Mouse (Mus musculus) intestine, embryonic 16.5 days (tissue): ENCODE results near the gene Gm42420. TPM values are rescaled to one million over a fixed set of nuclear protein-coding genes. Genes with fewer than 3 reads are reported as not detected.

ENCODE experiments used
- ATAC-seq: fragments of 200-750 bp; cut with Nextera tagmentation; 2 replicates; pipeline ENCODE4 v1.8.0; 2017; ENCODE audit warnings: moderate TSS enrichment, moderate library complexity
- H3K27ac ChIP-seq: fragments of 300-500 bp; sonication (generic); 2 replicates; pipeline ENCODE4 v1.5.1; 2014; ENCODE audit warnings: mild to moderate bottlenecking, low read length
- H3K27me3 ChIP-seq: fragments of 300-500 bp; sonication (generic); replicated peaks from 2 replicates; pipeline ENCODE4 v1.6.1; 2014; ENCODE audit warnings: low read length, control low read depth, mixed read lengths; ENCODE audit not compliant: control insufficient read depth, insufficient read depth
- H3K36me3 ChIP-seq: fragments of 300-500 bp; sonication (generic); 2 replicates; pipeline ENCODE4 v1.6.1; 2014; ENCODE audit warnings: low read length, control low read depth; ENCODE audit not compliant: control insufficient read depth, insufficient read depth
- H3K4me1 ChIP-seq: fragments of 300-500 bp; sonication (generic); 2 replicates; pipeline ENCODE4 v1.6.1; 2014; ENCODE audit warnings: low read length, control low read depth, mixed read lengths; ENCODE audit not compliant: control insufficient read depth, insufficient read depth
- H3K4me2 ChIP-seq: fragments of 300-500 bp; sonication (generic); 2 replicates; pipeline ENCODE4 v1.6.1; 2014; ENCODE audit warnings: low read depth, low read length, control low read depth
- H3K4me3 ChIP-seq: fragments of 300-500 bp; sonication (generic); 2 replicates; pipeline ENCODE4 v1.5.1; 2014; ENCODE audit warnings: mild to moderate bottlenecking, low read length
- H3K9ac ChIP-seq: fragments of 300-500 bp; sonication (generic); 2 replicates; pipeline ENCODE4 v1.6.1; 2014; ENCODE audit warnings: low read depth, low read length
- H3K9me3 ChIP-seq: fragments of 300-500 bp; sonication (generic); 2 replicates; pipeline ENCODE4 v1.6.1; 2016; ENCODE audit warnings: low read length, control low read depth; ENCODE audit not compliant: control insufficient read depth
- WGBS: fragments of 180-500 bp; shearing (Covaris S2); extraction: QIAGEN DNeasy Blood & Tissue Kit; methylation state at CpG from one replicate; pipeline ENCODE4 v1.1.7; 2014; 5-methylcytosine and 5-hydroxymethylcytosine counted together
- polyA plus RNA-seq: library from polyadenylated mRNA; unstranded; fragments of >200 nt; fragmentation: Nextera tagmentation; extraction: Ambion mirVana; gene quantifications from 2 replicates; pipeline ENCODE4 v1.2.1, GENCODE M21; 2015

Gene Gm42420
- polyA plus RNA-seq, 1 experiment from 2014 or later, result 2.1 TPM

DNA sequence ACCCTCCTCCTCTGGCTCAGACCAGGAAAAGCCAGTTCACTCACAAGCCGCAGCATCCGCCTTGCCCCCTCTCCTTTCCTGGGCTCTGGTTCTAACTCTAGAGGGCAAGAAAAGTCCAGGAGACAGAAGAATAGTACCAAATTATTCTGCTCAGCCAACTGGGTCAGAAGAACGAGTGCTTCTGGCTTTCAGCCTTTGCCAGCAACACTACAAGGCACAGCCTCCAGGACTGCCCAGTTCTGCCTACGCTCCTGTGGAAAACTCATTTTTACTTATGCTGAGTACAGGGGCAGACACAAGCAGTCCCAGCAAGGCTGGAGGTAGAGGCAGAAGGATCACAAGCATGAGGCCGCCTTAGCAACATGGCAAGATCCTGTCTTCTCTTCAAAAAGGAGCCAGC is 37.5 kb upstream of the Gm42420 start:
- H3K4me3 ChIP-seq, result no peak overlapping the region
- H3K27ac ChIP-seq, result no peak overlapping the region
- H3K9me3 ChIP-seq, result no peaks in the 10 kb centered on the region
- H3K9ac ChIP-seq, result no peak overlapping the region
- no peaks in the 10 kb centered on the region for H3K36me3 ChIP-seq
- H3K4me1 ChIP-seq, result peaks cover 15% of the 10 kb centered on the region
- no peak for ATAC-seq
- H3K4me2 ChIP-seq, result no peak overlapping the region
- 70% methylated on average over 5 of the region's 5 CpGs for WGBS
- no peaks in the 10 kb centered on the region for H3K27me3 ChIP-seq

- Histone ChIP-seq H3K9ac (no peak overlapping the region), H3K4me1 (peaks cover 15% of the 10 kb centered on the region), H3K36me3 (no peaks in the 10 kb centered on the region), H3K27ac (no peak overlapping the region), H3K27me3 (no peaks in the 10 kb centered on the region), H3K4me3 (no peak overlapping the region), H3K9me3 (no peaks in the 10 kb centered on the region), H3K4me2 (no peak overlapping the region)
- no peak for ATAC-seq
- 61% methylated on average over 8 of the region's 8 CpGs for WGBS
Observed at GRCm38 (mm10) chr6:39551981-39552636, 33.4 kb upstream of the Gm42420 start.

DNA sequence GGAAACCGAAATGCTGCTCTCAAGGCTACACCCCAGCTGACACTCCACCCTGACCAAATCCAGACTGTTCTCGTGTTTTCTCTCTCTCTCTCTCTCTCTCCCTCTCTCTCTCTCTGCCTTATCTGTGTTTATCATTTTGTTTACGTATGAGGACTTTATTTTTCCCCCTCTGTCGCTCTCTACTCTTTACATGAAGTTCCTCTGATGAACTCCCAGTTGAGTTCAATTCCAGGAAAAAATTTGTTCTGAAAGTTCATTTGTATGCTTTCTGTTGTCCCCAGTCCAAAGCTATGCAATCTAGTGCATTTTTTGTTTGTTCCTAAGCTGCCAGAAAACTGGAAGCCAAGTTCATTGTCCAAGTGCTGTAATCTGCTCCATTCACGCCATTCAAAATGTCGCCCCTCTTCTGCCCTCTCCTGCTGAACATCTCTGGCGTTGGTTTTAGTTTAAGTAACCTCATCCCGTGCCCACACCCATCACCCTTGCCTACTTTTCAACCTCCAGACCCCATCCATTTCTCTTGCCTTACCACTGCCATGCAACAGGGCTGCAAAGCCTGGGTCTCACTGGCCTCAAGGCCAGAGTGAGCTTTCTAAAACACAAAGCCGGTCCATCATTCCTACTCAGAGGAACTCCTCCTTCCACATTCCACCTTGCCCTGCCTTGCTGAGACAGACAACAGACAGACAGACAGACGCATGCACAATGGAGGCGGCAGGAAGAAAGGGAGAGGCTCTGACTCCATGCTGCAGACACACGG is 30.5 kb upstream of the Gm42420 start:
- Histone ChIP-seq H3K4me3 (no peak overlapping the region), H3K27ac (peak overlapping the region; percentile 17; the same call in 1 of the 2 replicates), H3K27me3 (no peaks in the 10 kb centered on the region), H3K9ac (no peak overlapping the region), H3K4me1 (peaks cover 31% of the 10 kb centered on the region), H3K36me3 (no peaks in the 10 kb centered on the region), H3K4me2 (no peak overlapping the region), H3K9me3 (no peaks in the 10 kb centered on the region)
- 61% methylated on average over 12 of the region's 12 CpGs for WGBS
- no peak for ATAC-seq

DNA sequence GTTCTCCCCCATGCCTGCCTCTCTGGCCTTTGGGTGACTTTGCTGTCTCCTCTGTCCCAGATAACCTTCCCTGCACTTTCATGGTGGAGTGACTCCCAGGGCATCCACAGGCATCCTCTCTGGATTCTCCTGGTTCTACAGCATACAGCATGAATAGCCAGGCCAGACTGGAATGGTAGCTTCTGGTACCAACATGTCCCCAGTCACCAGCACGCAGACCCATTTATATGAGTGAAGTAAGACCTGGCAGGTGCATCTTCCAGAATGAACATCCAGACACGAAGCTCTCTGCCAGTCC is 30.0 kb upstream of the Gm42420 start:
- Histone ChIP-seq H3K27me3 (no peaks in the 10 kb centered on the region), H3K4me2 (no peak overlapping the region), H3K36me3 (no peaks in the 10 kb centered on the region), H3K4me3 (no peak overlapping the region), H3K9ac (no peak overlapping the region), H3K27ac (no peak overlapping the region), H3K9me3 (no peaks in the 10 kb centered on the region), H3K4me1 (peaks cover 31% of the 10 kb centered on the region)
- WGBS, result 68% methylated on average over 2 of the region's 2 CpGs
- no peak for ATAC-seq

DNA sequence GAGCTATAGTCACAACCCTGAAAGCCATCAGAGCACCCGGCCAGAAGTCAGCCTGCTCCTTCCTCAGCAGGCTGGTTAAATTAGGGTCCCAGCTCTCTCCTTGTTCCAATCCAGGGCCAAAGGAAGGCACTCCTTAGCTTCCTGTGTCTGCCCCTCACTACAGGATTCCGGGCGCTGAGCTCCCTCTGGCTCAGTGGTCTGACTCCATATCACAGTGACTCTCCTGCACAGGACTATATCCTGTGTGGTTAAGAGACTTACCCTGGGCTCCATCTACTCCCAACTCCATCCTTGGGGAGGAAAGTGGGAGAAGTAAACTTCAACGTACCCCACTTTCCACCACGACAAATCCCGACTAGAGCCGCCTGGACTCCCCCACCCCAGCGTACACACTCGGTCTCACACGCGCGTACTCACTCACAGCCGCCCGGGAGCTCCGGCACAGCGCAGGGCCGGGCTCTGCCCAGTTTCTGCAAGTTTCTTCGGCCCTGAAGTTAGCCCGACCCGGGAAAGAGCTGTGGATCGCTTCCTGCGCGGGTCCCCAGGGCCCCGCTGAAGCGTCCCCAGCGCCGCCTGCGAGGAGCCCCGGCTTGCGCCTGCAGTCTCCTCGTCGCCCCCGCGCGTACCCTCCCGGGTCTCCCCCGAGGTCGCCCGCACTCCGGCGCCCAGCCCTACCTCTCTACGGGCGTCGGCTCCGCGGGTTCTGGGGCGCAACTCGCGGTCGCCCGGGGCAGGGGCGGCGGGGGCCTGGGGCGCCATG is 28.5 kb upstream of the Gm42420 start:
- peak; percentile 70 for ATAC-seq
- H3K9me3 ChIP-seq, result no peaks in the 10 kb centered on the region
- peaks cover 31% of the 10 kb centered on the region for H3K4me1 ChIP-seq
- WGBS, result under 1% methylated on average over 54 of the region's 54 CpGs
- peak overlapping the region; percentile 86 for H3K27ac ChIP-seq
- H3K4me2 ChIP-seq, result peak overlapping the region; percentile 84
- no peaks in the 10 kb centered on the region for H3K36me3 ChIP-seq
- H3K27me3 ChIP-seq, result no peaks in the 10 kb centered on the region
- H3K9ac ChIP-seq, result peak overlapping the region; percentile 89
- peak overlapping the region; percentile 79 for H3K4me3 ChIP-seq

GRCm38 (mm10) chr6:39557723-39558261 is 27.8 kb upstream of the Gm42420 start, which contains the start of gene Dennd2a:
Dennd2a (minus strand) TSS chr6:39557867.
- Histone ChIP-seq H3K4me3 (peak within 1 kb of the TSS; percentile 79), H3K4me1 (peaks cover 30% of the 10 kb centered on the region), H3K36me3 (no peaks in the 10 kb centered on the region), H3K4me2 (peak within 1 kb of the TSS; percentile 84), H3K9ac (peak within 1 kb of the TSS; percentile 89), H3K27ac (peak within 1 kb of the TSS; percentile 86), H3K27me3 (no peaks in the 10 kb centered on the region), H3K9me3 (no peaks in the 10 kb centered on the region)
- peak; percentile 91 for ATAC-seq
- WGBS, result under 1% methylated on average over 50 of the region's 50 CpGs

DNA sequence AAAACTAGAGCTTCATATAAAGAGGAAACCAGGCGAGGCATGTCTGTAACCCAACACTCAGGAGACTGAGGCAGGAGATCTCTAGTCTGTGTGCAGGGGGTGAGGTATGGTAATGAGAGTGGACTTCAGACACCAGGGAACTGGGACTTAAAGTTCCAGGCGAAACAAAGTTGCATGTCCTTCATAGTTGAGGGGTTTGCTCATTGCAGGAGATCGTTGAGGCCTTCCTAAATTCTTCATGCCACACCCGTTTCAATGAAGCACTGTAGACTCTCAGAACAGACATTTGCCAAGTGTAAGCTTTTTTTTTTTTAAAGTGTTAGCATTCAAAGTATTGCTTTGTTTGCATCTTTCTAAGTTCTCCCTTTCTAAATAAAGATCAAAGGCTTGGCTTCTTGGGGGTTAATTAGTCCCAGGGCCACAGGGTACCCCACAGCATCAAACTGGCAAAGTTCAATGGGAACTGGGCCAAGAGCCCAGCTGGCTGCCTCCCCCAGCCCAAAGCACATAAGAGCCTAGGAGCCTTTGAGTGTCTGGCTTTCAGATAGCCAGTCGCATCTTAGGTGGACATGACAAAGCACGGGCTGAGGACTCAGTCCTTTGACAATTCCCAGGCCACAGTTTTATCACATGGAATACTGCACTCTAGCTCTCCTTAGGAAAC is 26.1 kb upstream of the Gm42420 start:
- 51% methylated on average over 6 of the region's 6 CpGs for WGBS
- Histone ChIP-seq H3K27ac (no peak overlapping the region), H3K4me2 (no peak overlapping the region), H3K27me3 (no peaks in the 10 kb centered on the region), H3K4me1 (peaks cover 30% of the 10 kb centered on the region), H3K36me3 (no peaks in the 10 kb centered on the region), H3K9ac (no peak overlapping the region), H3K4me3 (no peak overlapping the region), H3K9me3 (no peaks in the 10 kb centered on the region)
- no peak for ATAC-seq

- ATAC-seq, result peak; percentile 66
- Histone ChIP-seq H3K27me3 (no peaks in the 10 kb centered on the region), H3K27ac (no peak overlapping the region), H3K9me3 (no peaks in the 10 kb centered on the region), H3K36me3 (no peaks in the 10 kb centered on the region), H3K4me2 (peak overlapping the region; percentile 47), H3K9ac (no peak overlapping the region), H3K4me3 (peak overlapping the region; percentile 24; the same call in 1 of the 2 replicates), H3K4me1 (peaks cover 21% of the 10 kb centered on the region)
- WGBS, result 20% methylated on average over 23 of the region's 23 CpGs
Observed at GRCm38 (mm10) chr6:39562166-39563015, 23.2 kb upstream of the Gm42420 start.
